In genomic region chr6:143049791-143050555, GRCm38 (mm10) we compare ENCODE assay signal across 13 mouse cellular contexts. TPM values are rescaled to one million over a fixed set of nuclear protein-coding genes. Genes with fewer than 3 reads are reported as not detected.
DNase-seq lines count a peak whose midpoint lies in the region; ATAC-seq lines count a peak whose summit lies in the region.
"Had no signal": no experiment of that assay in that cellular context is flagged by ENCODE, and none has a peak within 500 bp of the region (broad histone marks: within the 10 kb centered on the region; RNA-seq: fewer than 3 reads in every experiment).

No protein-coding gene starts in this region.

- H3K36me3 ChIP-seq in heart, embryonic 15.5 days = no peaks in the 10 kb centered on the region; the same call in 1 of the 2 replicates
- peaks cover 2% of the 10 kb centered on the region; the same call in 1 of the 2 replicates for H3K36me3 ChIP-seq in intestine, embryonic 16.5 days (ENCODE audit: control insufficient read depth, insufficient read depth, low read length)

- 63% methylated on average over 11 of the region's 11 CpGs for WGBS in heart, embryonic 15.5 days
- 82% methylated on average over 11 of the region's 11 CpGs for whole genome bisulfite sequencing in intestine, embryonic 16.5 days

- H3K9ac ChIP-seq in heart, embryonic 15.5 days = no peak overlapping the region
- no peak overlapping the region for H3K9ac ChIP-seq in intestine, embryonic 16.5 days (ENCODE audit: low read depth, low read length)
- H3K9ac ChIP-seq: hindbrain, embryonic 13.5 days; limb, embryonic 12.5 days had no signal

- ATAC-seq in heart, embryonic 15.5 days (replicated peaks; ENCODE audit: insufficient number of reproducible peaks, insufficient read depth, low FRiP score, low read depth) = no peak
- no peak for ATAC-seq in cerebellum, adult (ENCODE audit: insufficient number of reproducible peaks, low FRiP score, low TSS enrichment)
- ATAC-seq in intestine, embryonic 16.5 days = no peak

- peaks cover 4% of the 10 kb centered on the region for H3K4me1 ChIP-seq in heart, embryonic 15.5 days (replicated peaks)
- H3K4me1 ChIP-seq in intestine, embryonic 16.5 days (ENCODE audit: control insufficient read depth, insufficient read depth, low read length) = no peaks in the 10 kb centered on the region
- H3K4me1 ChIP-seq: hindbrain, embryonic 13.5 days; limb, embryonic 12.5 days had no signal

- no peak overlapping the region for H3K4me2 ChIP-seq in heart, embryonic 15.5 days
- no peak overlapping the region for H3K4me2 ChIP-seq in intestine, embryonic 16.5 days (ENCODE audit: low read depth, low read length)
- H3K4me2 ChIP-seq: hindbrain, embryonic 13.5 days; limb, embryonic 12.5 days had no signal

- peak overlapping the region; percentile 57 for H3K27ac ChIP-seq in heart, embryonic 15.5 days
- H3K27ac ChIP-seq in intestine, embryonic 16.5 days (ENCODE audit: low read length) = no peak overlapping the region
- H3K27ac ChIP-seq: hindbrain, embryonic 13.5 days; limb, embryonic 12.5 days had no signal

- H3K4me3 ChIP-seq in heart, embryonic 15.5 days = no peak overlapping the region
- no peak overlapping the region for H3K4me3 ChIP-seq in intestine, embryonic 16.5 days (ENCODE audit: low read length)
- H3K4me3 ChIP-seq: hindbrain, embryonic 13.5 days; limb, embryonic 12.5 days had no signal

- no peaks in the 10 kb centered on the region for H3K27me3 ChIP-seq in heart, embryonic 15.5 days
- no peaks in the 10 kb centered on the region for H3K27me3 ChIP-seq in intestine, embryonic 16.5 days (replicated peaks; ENCODE audit: control insufficient read depth, insufficient read depth, low read length)
- H3K27me3 ChIP-seq: hindbrain, embryonic 13.5 days; limb, embryonic 12.5 days had no signal

- peak; percentile 5 for DNase-seq in embryo, embryonic 10.5 days (ENCODE audit: low spot score)
- DNase-seq in embryo, embryonic 9.5 days (ENCODE audit: extremely low spot score) = no peak
- DNase-seq in kidney, postnatal 10 days = peak; percentile 19
- no peak for DNase-seq in kidney, adult 18-20 months
- DNase-seq in lung, postnatal 10 days = peak; percentile 19
- DNase-seq: cerebellum, adult 11-12 months; thymus, adult 2 months had no signal

- H3K9me3 ChIP-seq in heart, embryonic 15.5 days (replicated peaks) = no peaks in the 10 kb centered on the region
- no peaks in the 10 kb centered on the region; the same call in 1 of the 2 replicates for H3K9me3 ChIP-seq in intestine, embryonic 16.5 days (ENCODE audit: control insufficient read depth, low read length)
- H3K9me3 ChIP-seq: G1E; hindbrain, embryonic 13.5 days had no signal

RNA-seq across cellular contexts. Expression of gene C2cd5, which starts 50.0 kb away (rescaled TPM):
- polyA plus RNA-seq in heart, embryonic 15.5 days (2015; fragmentation: Nextera tagmentation; extraction: Ambion mirVana) = 16.0 and 18.7 TPM in 2 replicates
- polyA plus RNA-seq in intestine, embryonic 16.5 days (2015; fragmentation: Nextera tagmentation; extraction: Ambion mirVana) = 19.8 and 20.1 TPM in 2 replicates

Comparison
In these comparisons a context has a peak if more than half of its experiments do, and no peak if none do; other contexts are left out.
1. DNase-seq: peak in embryo, embryonic 10.5 days (single experiment), kidney, postnatal 10 days (single experiment) and lung, postnatal 10 days (single experiment); none in embryo, embryonic 9.5 days (single experiment) and kidney, adult 18-20 months (single experiment).